Mouse (Mus musculus) neural tube, embryonic 13.5 days (tissue): ENCODE data around the gene Gpc5. TPM values are rescaled to one million over a fixed set of nuclear protein-coding genes. Genes with fewer than 3 reads are reported as not detected.

Source experiments
- ATAC-seq: fragments of 200-750 bp; cut with Nextera tagmentation; 2 replicates; pipeline ENCODE4 v1.8.0; 2017; ENCODE audit warnings: low read depth, mild to moderate bottlenecking, moderate TSS enrichment, moderate library complexity
- H3K27ac ChIP-seq: fragments of 300-500 bp; sonication (generic); replicated peaks from 2 replicates; pipeline ENCODE4 v1.5.1; 2015; ENCODE audit warnings: moderate library complexity, mild to moderate bottlenecking, inconsistent platforms
- H3K27me3 ChIP-seq: fragments of 300-500 bp; sonication (generic); 2 replicates; pipeline ENCODE4 v1.6.1; 2015; ENCODE audit warnings: mild to moderate bottlenecking, inconsistent platforms
- H3K36me3 ChIP-seq: fragments of 300-500 bp; sonication (generic); 2 replicates; pipeline ENCODE4 v1.6.1; 2015; ENCODE audit warnings: mild to moderate bottlenecking, inconsistent platforms
- H3K4me1 ChIP-seq: fragments of 300-500 bp; sonication (generic); replicated peaks from 2 replicates; pipeline ENCODE4 v1.6.1; 2015; ENCODE audit warnings: inconsistent platforms
- H3K4me2 ChIP-seq: fragments of 300-500 bp; sonication (generic); 2 replicates; pipeline ENCODE4 v1.6.1; 2015; ENCODE audit warnings: inconsistent platforms, mild to moderate bottlenecking, moderate library complexity
- H3K4me3 ChIP-seq: fragments of 300-500 bp; sonication (generic); 2 replicates; pipeline ENCODE4 v1.5.1; 2015; ENCODE audit warnings: mild to moderate bottlenecking, inconsistent platforms
- H3K9ac ChIP-seq: fragments of 300-500 bp; sonication (generic); 2 replicates; pipeline ENCODE4 v1.6.1; 2015; ENCODE audit warnings: moderate library complexity, mild to moderate bottlenecking, inconsistent platforms
- H3K9me3 ChIP-seq: fragments of 300-500 bp; sonication (generic); 2 replicates; pipeline ENCODE4 v1.6.1; 2016; ENCODE audit warnings: inconsistent platforms
- WGBS: fragments of 180-500 bp; shearing (Covaris S2); methylation state at CpG from one replicate; pipeline ENCODE4 v1.1.7; 2015; 5-methylcytosine and 5-hydroxymethylcytosine counted together
- polyA plus RNA-seq: library from polyadenylated mRNA; unstranded; fragments of >200 nt; fragmentation: Nextera tagmentation; extraction: Ambion mirVana; gene quantifications from 2 replicates; pipeline ENCODE4 v1.2.1, GENCODE M21; 2015

Gene Gpc5
- polyA plus RNA-seq, 1 experiment from 2014 or later, result 7.1 TPM

DNA sequence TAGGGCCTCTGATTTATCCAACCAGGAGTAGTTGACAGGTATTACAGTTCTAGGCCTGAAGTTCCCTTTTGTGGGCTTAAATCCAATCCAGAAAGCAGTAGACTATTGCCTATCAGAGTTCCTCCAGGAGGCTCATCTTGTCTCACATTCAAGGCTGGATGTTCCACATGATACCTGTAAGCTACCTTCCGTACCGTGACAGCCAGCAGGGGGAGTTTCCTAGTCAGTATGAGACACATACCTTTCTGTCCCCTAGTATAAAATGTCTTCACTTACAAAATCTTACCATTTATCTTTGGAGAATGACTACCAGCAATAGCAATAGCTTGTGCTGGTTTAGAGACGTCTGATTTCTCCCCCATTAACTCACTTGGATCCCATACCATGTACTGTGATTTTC, 56.8 kb downstream of the Gpc5 start:
- Histone ChIP-seq H3K4me3 (no peak overlapping the region), H3K36me3 (no peaks in the 10 kb centered on the region), H3K9me3 (0 out of 2 replicates have a peak, but pooled peaks cover 3% of the 10 kb centered on the region), H3K4me1 (no peaks in the 10 kb centered on the region), H3K27ac (no peak overlapping the region), H3K4me2 (no peak overlapping the region), H3K27me3 (no peaks in the 10 kb centered on the region), H3K9ac (no peak overlapping the region)
- no peak for ATAC-seq
- 80% methylated on average over 3 of the region's 3 CpGs for WGBS

DNA sequence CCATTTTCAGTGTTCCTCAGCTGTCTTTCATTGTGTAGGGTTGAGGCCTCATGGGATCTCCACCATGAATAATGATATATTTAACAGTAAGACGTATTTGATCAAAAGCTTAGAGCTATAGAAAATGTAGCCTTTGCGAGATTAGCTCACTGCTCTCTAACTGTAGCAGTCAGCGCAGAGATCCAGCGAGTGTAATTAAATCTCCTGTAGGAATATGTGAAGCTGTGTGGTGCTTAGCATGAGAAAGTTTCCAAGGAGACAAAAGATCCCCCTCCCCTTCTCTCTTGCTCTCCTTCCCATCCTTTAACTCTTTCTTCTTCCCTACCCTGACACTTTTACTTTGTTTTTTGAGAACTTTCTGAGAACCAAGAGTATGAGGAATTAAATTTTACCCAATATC, 64.6 kb downstream of the Gpc5 start:
- H3K4me2 ChIP-seq, result no peak overlapping the region
- H3K4me3 ChIP-seq, result no peak overlapping the region
- no peaks in the 10 kb centered on the region for H3K36me3 ChIP-seq
- no peaks in the 10 kb centered on the region for H3K4me1 ChIP-seq
- 66% methylated on average over 4 of the region's 4 CpGs for WGBS
- H3K27me3 ChIP-seq, result no peaks in the 10 kb centered on the region
- ATAC-seq, result no peak
- H3K27ac ChIP-seq, result no peak overlapping the region
- H3K9me3 ChIP-seq, result no peaks in the 10 kb centered on the region
- H3K9ac ChIP-seq, result no peak overlapping the region

DNA sequence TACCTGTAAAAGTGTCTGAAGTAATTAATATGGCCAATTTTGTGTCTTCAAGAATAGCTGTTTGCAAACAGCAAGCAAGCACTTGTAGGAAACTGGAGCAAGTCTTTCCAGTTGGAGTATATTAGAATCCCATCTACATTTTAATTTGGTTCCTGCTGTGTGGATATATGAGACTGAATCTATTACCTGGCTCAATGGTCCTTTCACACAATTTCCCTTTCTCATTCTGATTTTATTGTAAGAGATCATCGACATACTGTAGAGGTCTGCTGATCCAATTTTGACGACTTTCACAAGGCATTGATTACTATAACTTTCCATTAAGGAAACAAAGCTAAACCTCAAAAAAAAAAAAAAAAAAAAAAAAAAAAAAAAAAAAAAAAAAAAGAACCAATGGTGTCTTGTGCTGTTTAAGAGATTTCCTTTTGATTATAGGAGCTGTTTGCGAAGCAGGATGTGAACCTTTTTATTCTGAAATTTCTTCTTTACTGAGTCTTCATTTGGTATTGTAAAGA, 85.4 kb downstream of the Gpc5 start:
- 53% methylated on average over 3 of the region's 3 CpGs for WGBS
- peak; percentile 50; the same call in 1 of the 2 replicates for ATAC-seq
- no peak overlapping the region for H3K9ac ChIP-seq
- no peaks in the 10 kb centered on the region; the same call in 1 of the 2 replicates for H3K4me1 ChIP-seq
- no peaks in the 10 kb centered on the region for H3K36me3 ChIP-seq
- no peak overlapping the region for H3K27ac ChIP-seq
- no peaks in the 10 kb centered on the region for H3K27me3 ChIP-seq
- no peak overlapping the region for H3K4me3 ChIP-seq
- H3K9me3 ChIP-seq, result no peaks in the 10 kb centered on the region
- H3K4me2 ChIP-seq, result no peak overlapping the region

DNA sequence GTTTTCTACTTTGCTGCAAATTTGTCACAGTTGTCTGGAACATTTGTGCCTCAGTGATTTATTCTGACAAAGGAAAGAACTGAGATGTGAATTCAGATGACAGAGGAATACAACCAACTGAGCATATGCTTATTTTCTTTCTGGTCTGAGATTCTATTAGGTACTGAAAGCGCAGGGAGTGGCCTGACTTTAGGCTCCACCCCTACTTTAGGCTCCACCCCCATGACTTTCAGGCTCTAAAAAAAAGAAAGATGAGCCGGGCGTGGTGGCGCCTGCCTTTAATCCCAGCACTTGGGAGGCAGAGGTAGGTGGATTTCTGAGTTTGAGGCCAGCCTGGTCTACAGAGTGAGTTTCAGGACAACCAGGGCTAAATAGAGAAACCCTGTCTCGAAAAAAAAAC, 87.9 kb downstream of the Gpc5 start:
- Histone ChIP-seq H3K9me3 (no peaks in the 10 kb centered on the region), H3K9ac (no peak overlapping the region), H3K36me3 (no peaks in the 10 kb centered on the region), H3K27ac (no peak overlapping the region), H3K4me2 (no peak overlapping the region), H3K4me3 (no peak overlapping the region), H3K27me3 (no peaks in the 10 kb centered on the region), H3K4me1 (no peaks in the 10 kb centered on the region; the same call in 1 of the 2 replicates)
- no peak for ATAC-seq
- 76% methylated on average over 5 of the region's 5 CpGs for WGBS

DNA sequence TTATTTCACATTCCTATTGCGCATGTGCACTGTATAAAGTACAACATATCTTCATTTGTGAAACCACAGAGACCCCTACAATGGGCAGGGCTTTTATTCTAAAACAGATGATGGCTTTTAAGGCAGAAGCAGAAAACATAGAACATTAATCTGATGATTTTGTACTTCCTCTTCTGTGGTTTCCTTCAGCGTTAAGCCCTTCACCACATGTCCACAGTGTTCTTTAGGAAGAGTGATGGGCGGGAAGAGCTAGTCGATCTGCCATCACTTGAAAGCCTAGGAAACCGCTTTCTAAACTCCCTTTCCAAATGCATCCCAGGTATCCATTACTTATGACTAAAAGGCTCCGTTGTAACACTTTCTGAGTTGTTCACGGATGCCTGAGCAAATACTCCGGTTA, 96.2 kb downstream of the Gpc5 start:
- Histone ChIP-seq H3K4me1 (no peaks in the 10 kb centered on the region), H3K9me3 (no peaks in the 10 kb centered on the region), H3K27me3 (no peaks in the 10 kb centered on the region), H3K4me3 (no peak overlapping the region), H3K27ac (no peak overlapping the region), H3K36me3 (no peaks in the 10 kb centered on the region), H3K9ac (no peak overlapping the region), H3K4me2 (no peak overlapping the region)
- ATAC-seq, result no peak
- 88% methylated on average over 8 of the region's 8 CpGs for WGBS

DNA sequence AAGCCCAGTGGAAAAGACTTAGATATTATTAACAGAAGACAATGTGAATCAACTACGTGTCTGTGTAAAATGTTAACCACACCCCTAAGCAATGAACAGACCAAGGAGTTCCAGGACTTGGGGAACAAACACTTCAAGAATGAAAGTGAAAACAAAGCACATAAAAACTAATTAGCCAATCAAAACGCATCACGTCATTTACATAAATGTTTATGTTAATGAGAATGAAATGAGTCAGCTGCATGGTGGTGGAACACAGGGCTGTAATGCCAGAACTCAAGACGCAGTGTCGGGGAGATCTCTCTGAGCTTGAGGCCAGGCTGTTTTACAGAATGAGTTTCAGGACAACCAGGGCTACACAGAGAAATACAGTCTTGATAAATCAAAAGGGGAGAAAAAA, 136.1 kb downstream of the Gpc5 start:
- H3K4me2 ChIP-seq, result no peak overlapping the region

DNA sequence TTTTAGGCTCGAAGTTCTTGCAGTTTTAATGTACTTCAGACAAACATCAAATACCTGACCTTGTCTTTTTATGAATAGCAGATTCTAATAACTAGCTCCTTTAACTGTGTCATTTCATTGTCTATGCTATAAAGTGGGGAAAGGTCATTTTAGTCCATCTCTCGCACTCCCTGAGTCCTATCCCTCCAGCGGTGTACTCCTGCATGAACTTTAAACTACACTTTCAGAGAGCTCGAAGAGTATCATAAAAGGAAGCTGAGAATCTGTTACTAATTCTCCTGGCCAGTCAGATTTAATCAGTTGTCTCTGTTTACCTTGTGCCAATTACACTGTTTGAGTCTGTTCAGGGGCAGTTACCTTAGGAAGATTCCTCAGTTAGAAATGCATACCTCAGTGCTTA, 144.4 kb downstream of the Gpc5 start:
- 84% methylated on average over 4 of the region's 4 CpGs for WGBS
- no peaks in the 10 kb centered on the region for H3K4me1 ChIP-seq
- H3K36me3 ChIP-seq, result no peaks in the 10 kb centered on the region
- H3K4me2 ChIP-seq, result no peak overlapping the region
- no peak overlapping the region for H3K9ac ChIP-seq
- ATAC-seq, result no peak
- no peaks in the 10 kb centered on the region for H3K9me3 ChIP-seq
- H3K27me3 ChIP-seq, result no peaks in the 10 kb centered on the region
- no peak overlapping the region for H3K4me3 ChIP-seq
- no peak overlapping the region for H3K27ac ChIP-seq

More for the DNA sequence above, 136.1 kb downstream of the Gpc5 start:
- 68% methylated on average over 5 of the region's 5 CpGs for WGBS
- H3K4me1 ChIP-seq, result no peaks in the 10 kb centered on the region
- H3K4me3 ChIP-seq, result no peak overlapping the region
- no peak for ATAC-seq
- H3K27me3 ChIP-seq, result no peaks in the 10 kb centered on the region
- H3K36me3 ChIP-seq, result no peaks in the 10 kb centered on the region
- H3K9ac ChIP-seq, result no peak overlapping the region
- no peak overlapping the region for H3K27ac ChIP-seq
- no peaks in the 10 kb centered on the region for H3K9me3 ChIP-seq

DNA sequence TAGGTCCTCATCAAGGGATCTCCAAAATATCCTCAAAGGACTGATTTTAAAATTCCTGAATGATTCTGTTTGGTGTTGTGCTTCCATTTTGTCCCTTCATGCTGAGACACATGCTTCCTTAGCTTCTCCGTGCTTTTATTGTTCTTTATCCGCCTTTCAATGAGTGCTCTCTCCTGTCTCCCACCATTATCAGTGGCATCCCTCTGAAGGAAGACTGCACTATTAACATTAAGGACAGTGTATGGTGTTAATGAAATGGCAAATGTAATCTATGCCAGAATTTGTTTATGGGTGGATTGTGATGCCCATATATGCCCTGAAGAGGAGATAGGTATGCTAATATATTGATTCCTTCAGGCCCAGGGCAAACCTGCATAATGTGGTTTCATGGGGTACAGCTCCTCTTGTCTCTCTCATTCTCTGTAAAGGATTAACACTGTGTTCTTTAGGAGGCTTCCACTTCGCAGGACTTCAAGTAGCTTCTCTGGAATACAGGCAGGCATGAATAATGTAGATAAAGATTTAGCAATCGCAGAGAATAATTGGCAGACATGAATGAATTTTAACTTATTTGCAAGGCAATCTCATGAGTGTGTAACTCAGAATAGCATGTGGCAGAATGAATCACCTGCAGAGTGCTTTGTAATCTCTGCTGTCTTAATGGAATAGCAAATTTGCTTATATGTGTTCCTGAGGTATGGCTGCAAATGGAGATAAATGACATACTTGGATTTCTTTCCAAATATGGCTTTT, 148.8 kb downstream of the Gpc5 start:
- Histone ChIP-seq H3K9me3 (no peaks in the 10 kb centered on the region), H3K4me2 (no peak overlapping the region), H3K9ac (no peak overlapping the region), H3K27ac (no peak overlapping the region), H3K4me1 (no peaks in the 10 kb centered on the region), H3K4me3 (no peak overlapping the region), H3K36me3 (no peaks in the 10 kb centered on the region), H3K27me3 (no peaks in the 10 kb centered on the region)
- ATAC-seq, result no peak
- WGBS, result 66% methylated on average over 4 of the region's 4 CpGs

DNA sequence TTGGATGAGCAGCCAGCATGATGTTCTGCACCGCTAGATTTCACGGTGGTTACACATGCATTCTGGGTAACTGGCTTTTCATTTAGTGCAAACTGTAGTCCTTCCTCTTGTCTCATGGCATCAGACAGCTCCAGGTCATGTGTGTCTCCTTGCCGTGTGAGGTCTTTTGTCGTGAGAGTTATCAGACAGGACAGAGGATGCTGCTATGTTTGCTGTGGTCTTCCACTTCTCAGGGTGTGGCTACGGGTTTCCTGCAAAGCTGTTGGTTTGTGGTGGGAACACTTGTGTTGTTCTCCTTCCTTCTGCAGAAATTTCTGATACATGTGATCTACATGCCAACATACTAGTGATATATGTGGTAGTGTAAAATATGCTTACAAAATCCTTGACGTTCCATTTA, 158.5 kb downstream of the Gpc5 start:
- no peak overlapping the region for H3K4me3 ChIP-seq
- 97% methylated on average over 6 of the region's 6 CpGs for WGBS

DNA sequence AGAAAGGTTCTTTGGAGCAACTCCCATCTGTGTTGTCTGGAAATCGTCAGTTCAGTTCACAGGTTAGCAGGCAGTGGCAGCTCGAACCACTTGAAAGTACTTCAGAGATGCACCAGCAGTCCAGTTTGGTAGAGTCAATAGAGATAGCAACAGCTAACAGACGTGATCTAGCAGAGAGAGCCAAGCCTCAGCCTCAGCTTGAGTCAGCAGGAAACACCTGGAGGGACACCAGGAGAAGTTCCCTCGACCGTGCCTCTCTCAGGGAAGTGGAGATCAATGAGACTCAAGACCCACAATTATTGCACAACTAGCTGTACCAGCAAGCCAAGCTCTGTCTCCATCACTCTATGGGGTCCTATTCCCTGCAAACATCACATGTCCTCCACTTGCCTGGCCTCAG, 159.8 kb downstream of the Gpc5 start:
- 78% methylated on average over 5 of the region's 5 CpGs for WGBS
- H3K4me2 ChIP-seq, result no peak overlapping the region

More for the DNA sequence above, 158.5 kb downstream of the Gpc5 start:
- H3K4me2 ChIP-seq, result no peak overlapping the region
- no peaks in the 10 kb centered on the region for H3K9me3 ChIP-seq
- no peaks in the 10 kb centered on the region for H3K36me3 ChIP-seq
- H3K27me3 ChIP-seq, result no peaks in the 10 kb centered on the region
- H3K4me1 ChIP-seq, result no peaks in the 10 kb centered on the region
- no peak overlapping the region for H3K9ac ChIP-seq
- ATAC-seq, result no peak
- no peak overlapping the region for H3K27ac ChIP-seq

DNA sequence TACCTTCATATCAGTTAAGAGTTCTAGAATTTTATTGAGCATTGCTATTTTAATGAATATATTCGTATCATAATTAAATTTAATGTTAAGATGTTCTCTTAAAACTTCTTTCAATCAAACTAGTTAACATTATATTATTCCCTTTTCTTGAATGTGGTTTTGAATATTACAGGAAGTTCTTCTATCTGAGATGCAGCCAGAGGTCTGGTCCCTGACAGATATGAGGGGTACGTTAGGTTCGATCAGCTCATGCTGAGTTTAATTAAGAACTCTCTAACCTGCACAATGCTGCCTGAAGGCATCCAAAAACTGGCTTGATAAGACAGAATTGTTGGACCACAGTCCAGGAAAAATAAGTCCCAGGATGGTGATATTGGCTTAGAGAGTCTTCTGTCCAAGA, 161.1 kb downstream of the Gpc5 start:
- Histone ChIP-seq H3K9me3 (no peaks in the 10 kb centered on the region), H3K27ac (no peak overlapping the region), H3K9ac (no peak overlapping the region), H3K4me2 (no peak overlapping the region), H3K4me3 (no peak overlapping the region), H3K27me3 (no peaks in the 10 kb centered on the region), H3K36me3 (no peaks in the 10 kb centered on the region), H3K4me1 (no peaks in the 10 kb centered on the region)
- WGBS, result 92% methylated on average over 3 of the region's 3 CpGs
- ATAC-seq, result no peak

More for the DNA sequence above, 159.8 kb downstream of the Gpc5 start:
- H3K9ac ChIP-seq, result no peak overlapping the region
- H3K27ac ChIP-seq, result no peak overlapping the region
- H3K27me3 ChIP-seq, result no peaks in the 10 kb centered on the region
- H3K4me3 ChIP-seq, result no peak overlapping the region
- no peaks in the 10 kb centered on the region for H3K4me1 ChIP-seq
- ATAC-seq, result no peak
- H3K36me3 ChIP-seq, result no peaks in the 10 kb centered on the region
- no peaks in the 10 kb centered on the region for H3K9me3 ChIP-seq

DNA sequence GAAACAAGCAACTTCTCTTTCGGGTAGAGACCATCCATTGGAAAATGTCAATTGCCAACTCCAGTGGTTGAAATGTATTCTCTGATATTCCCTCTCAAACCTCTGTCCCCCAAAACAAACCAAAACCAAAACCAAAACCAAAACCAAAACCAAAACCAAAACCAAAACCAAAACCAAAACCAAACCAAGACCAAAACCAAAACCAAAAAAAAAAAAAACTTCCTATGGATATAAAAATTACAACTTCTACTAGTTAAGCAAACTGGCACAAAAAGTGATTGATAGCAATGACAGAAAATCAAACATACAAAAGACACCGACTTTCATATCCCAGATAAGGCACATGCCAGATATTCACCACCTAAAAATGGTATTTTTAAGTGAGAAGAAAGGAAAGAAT, 161.7 kb downstream of the Gpc5 start:
- H3K9me3 ChIP-seq, result no peaks in the 10 kb centered on the region
- ATAC-seq, result no peak
- no peaks in the 10 kb centered on the region for H3K27me3 ChIP-seq
- no peaks in the 10 kb centered on the region for H3K36me3 ChIP-seq
- no peak overlapping the region for H3K27ac ChIP-seq
- H3K4me1 ChIP-seq, result no peaks in the 10 kb centered on the region
- no peak overlapping the region for H3K4me2 ChIP-seq
- H3K9ac ChIP-seq, result no peak overlapping the region
- WGBS, result 96% methylated on average over 2 of the region's 2 CpGs
- H3K4me3 ChIP-seq, result no peak overlapping the region
